Mouse (Mus musculus) testis, adult 2 months (tissue): ENCODE measurements around the gene Pigu.

Experiments
- CTCF ChIP-seq: fragments of 200-500 bp; IDR thresholded peaks from 2 replicates; pipeline ENCODE4 v1.5.1; 2012; ENCODE audit warnings: low read depth, mild to moderate bottlenecking, inconsistent platforms, low read length, moderate library complexity; ENCODE audit not compliant: control insufficient read depth, insufficient read depth, insufficient replicate concordance
- POLR2A ChIP-seq: fragments of 200-500 bp; IDR thresholded peaks from 2 replicates; pipeline ENCODE4 v1.6.1; 2012; ENCODE audit warnings: low read depth, mild to moderate bottlenecking, inconsistent platforms, low read length, moderate library complexity; ENCODE audit not compliant: control insufficient read depth

GRCm38 (mm10) chr2:155273603-155274002 is 83.6 kb downstream of the Pigu start:
- TF ChIP-seq CTCF (no peak), POLR2A (no peak)
